Mouse (Mus musculus) erythroblast, embryonic 14.5 days (primary cell): ENCODE results near the gene Map2k6.

Source experiments
- GATA1 ChIP-seq: IDR thresholded peaks from 2 replicates; pipeline ENCODE4 v1.6.1; 2012; ENCODE audit warnings: low read length, inconsistent platforms, mixed read lengths
- TAL1 ChIP-seq: IDR thresholded peaks from 3 replicates; pipeline ENCODE4 v1.6.1; 2012; ENCODE audit warnings: low read length, inconsistent platforms, mixed read lengths

- TF ChIP-seq GATA1 = no peak
- no peak for TF ChIP-seq TAL1
Observed at GRCm38 (mm10) chr11:110497743-110498142, 98.8 kb downstream of the Map2k6 start.
